Mouse (Mus musculus): ENCODE results near the gene Hmgxb4. TPM values are rescaled to one million over a fixed set of nuclear protein-coding genes. Genes with fewer than 3 reads are reported as not detected.

The Hmgxb4 gene
- polyA plus RNA-seq, 1 experiment from 2014 or later = 53.6 TPM

DNA sequence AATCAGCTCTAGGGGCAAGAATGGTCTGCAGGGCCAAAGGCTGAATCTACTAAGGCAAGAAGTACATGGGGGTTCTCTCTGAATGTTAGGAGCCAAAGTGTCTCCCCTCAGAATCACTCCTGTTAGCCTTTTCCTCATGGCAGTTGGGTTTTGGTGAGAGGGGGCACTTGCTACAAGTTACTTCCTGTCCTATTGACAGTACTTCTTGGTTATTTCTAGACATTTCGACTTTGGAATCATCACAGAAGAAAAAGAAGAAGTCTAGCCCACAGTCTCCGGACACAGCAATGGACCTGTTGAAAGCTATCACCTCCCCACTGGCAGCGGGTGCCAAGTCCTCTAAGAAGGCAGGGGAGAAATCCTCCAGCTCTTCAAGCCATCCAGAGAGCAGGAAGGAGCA lies 7.3 kb downstream of the Hmgxb4 start:
- Histone ChIP-seq H3K4me3 (ENCODE audit: low read depth, low read length) (no peak overlapping the region), H3K9me3 (replicated peaks; ENCODE audit: control insufficient read depth, low read length) (no peaks in the 10 kb centered on the region), H3K4me2 (ENCODE audit: low read depth, low read length) (no peak overlapping the region), H3K9ac (replicated peaks; ENCODE audit: low read length) (no peak overlapping the region), H3K36me3 (replicated peaks; ENCODE audit: control insufficient read depth, insufficient read depth, low read depth, low read length) (peaks cover 9% of the 10 kb centered on the region), H3K27ac (replicated peaks; ENCODE audit: low read depth, low read length) (no peak overlapping the region), H3K27me3 (ENCODE audit: control insufficient read depth, insufficient read depth, low read length) (no peaks in the 10 kb centered on the region), H3K4me1 (ENCODE audit: control insufficient read depth, insufficient read depth, low read length) (no peaks in the 10 kb centered on the region)
- WGBS = 94% methylated on average over 3 of the region's 3 CpGs
- ATAC-seq (replicated peaks; ENCODE audit: insufficient number of reproducible peaks, low FRiP score, low TSS enrichment, low read depth) (no peak), DNase-seq (ENCODE audit: low spot score) (no peak)

- Histone ChIP-seq H3K9me3 (replicated peaks; ENCODE audit: control insufficient read depth, low read length) (no peaks in the 10 kb centered on the region), H3K27ac (replicated peaks; ENCODE audit: low read depth, low read length) (no peak overlapping the region), H3K4me2 (ENCODE audit: low read depth, low read length) (no peak overlapping the region), H3K9ac (replicated peaks; ENCODE audit: low read length) (no peak overlapping the region), H3K4me3 (ENCODE audit: low read depth, low read length) (no peak overlapping the region), H3K4me1 (ENCODE audit: control insufficient read depth, insufficient read depth, low read length) (no peaks in the 10 kb centered on the region), H3K27me3 (ENCODE audit: control insufficient read depth, insufficient read depth, low read length) (no peaks in the 10 kb centered on the region), H3K36me3 (replicated peaks; ENCODE audit: control insufficient read depth, insufficient read depth, low read depth, low read length) (peaks cover 3% of the 10 kb centered on the region; the same call in 1 of the 2 replicates)
- DNase-seq (ENCODE audit: low spot score) (no peak), ATAC-seq (replicated peaks; ENCODE audit: insufficient number of reproducible peaks, low FRiP score, low TSS enrichment, low read depth) (no peak)
- WGBS = 97% methylated on average over 2 of the region's 2 CpGs
Observed at GRCm38 (mm10) chr8:75008826-75009225, 15.7 kb downstream of the Hmgxb4 start.

GRCm38 (mm10) chr8:75013557-75013956 lies 20.4 kb downstream of the Hmgxb4 start:
- Histone ChIP-seq H3K4me1 (ENCODE audit: control insufficient read depth, insufficient read depth, low read length) (no peaks in the 10 kb centered on the region), H3K9me3 (replicated peaks; ENCODE audit: control insufficient read depth, low read length) (no peaks in the 10 kb centered on the region), H3K27me3 (ENCODE audit: control insufficient read depth, insufficient read depth, low read length) (no peaks in the 10 kb centered on the region), H3K9ac (replicated peaks; ENCODE audit: low read length) (no peak overlapping the region), H3K4me3 (ENCODE audit: low read depth, low read length) (no peak overlapping the region), H3K4me2 (ENCODE audit: low read depth, low read length) (no peak overlapping the region), H3K36me3 (replicated peaks; ENCODE audit: control insufficient read depth, insufficient read depth, low read depth, low read length) (peaks cover 3% of the 10 kb centered on the region; the same call in 1 of the 2 replicates), H3K27ac (replicated peaks; ENCODE audit: low read depth, low read length) (no peak overlapping the region)
- 48% methylated on average over 2 of the region's 2 CpGs for WGBS
- DNase-seq (ENCODE audit: low spot score) (no peak), ATAC-seq (replicated peaks; ENCODE audit: insufficient number of reproducible peaks, low FRiP score, low TSS enrichment, low read depth) (no peak)

GRCm38 (mm10) chr8:75013964-75014363 lies 20.8 kb downstream of the Hmgxb4 start:
- no peaks in the 10 kb centered on the region for H3K4me1 ChIP-seq (ENCODE audit: control insufficient read depth, insufficient read depth, low read length)
- H3K9ac ChIP-seq (replicated peaks; ENCODE audit: low read length) = no peak overlapping the region
- H3K9me3 ChIP-seq (replicated peaks; ENCODE audit: control insufficient read depth, low read length) = no peaks in the 10 kb centered on the region
- peaks cover 3% of the 10 kb centered on the region; the same call in 1 of the 2 replicates for H3K36me3 ChIP-seq (replicated peaks; ENCODE audit: control insufficient read depth, insufficient read depth, low read depth, low read length)
- 80% methylated on average over 3 of the region's 3 CpGs for WGBS
- no peak overlapping the region for H3K27ac ChIP-seq (replicated peaks; ENCODE audit: low read depth, low read length)
- no peaks in the 10 kb centered on the region for H3K27me3 ChIP-seq (ENCODE audit: control insufficient read depth, insufficient read depth, low read length)
- H3K4me3 ChIP-seq (ENCODE audit: low read depth, low read length) = no peak overlapping the region
- ATAC-seq (replicated peaks; ENCODE audit: insufficient number of reproducible peaks, low FRiP score, low TSS enrichment, low read depth) (no peak), DNase-seq (ENCODE audit: low spot score) (no peak)
- no peak overlapping the region for H3K4me2 ChIP-seq (ENCODE audit: low read depth, low read length)

DNA sequence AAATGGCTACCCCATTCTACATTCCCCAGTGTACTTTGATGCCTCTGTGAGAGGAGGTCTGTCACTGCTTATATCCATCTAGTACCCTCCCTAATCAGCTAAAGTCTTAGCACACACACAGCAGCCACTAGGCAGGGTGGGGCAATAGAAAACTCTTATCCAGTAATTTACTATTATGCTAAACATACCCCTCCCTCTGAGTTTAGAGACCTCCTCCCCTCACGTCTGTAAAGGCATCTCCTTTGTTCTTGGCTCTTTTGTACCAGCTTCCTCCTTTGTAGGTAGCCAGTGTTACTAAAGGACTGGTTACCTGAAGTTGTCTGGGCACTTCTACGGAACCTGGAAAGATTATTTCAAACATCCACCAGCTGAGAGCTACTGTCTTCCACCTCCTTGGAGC lies 22.8 kb downstream of the Hmgxb4 start:
- DNase-seq (ENCODE audit: low spot score) (no peak), ATAC-seq (replicated peaks; ENCODE audit: insufficient number of reproducible peaks, low FRiP score, low TSS enrichment, low read depth) (no peak)
- Histone ChIP-seq H3K9ac (replicated peaks; ENCODE audit: low read length) (no peak overlapping the region), H3K4me3 (ENCODE audit: low read depth, low read length) (no peak overlapping the region), H3K4me1 (ENCODE audit: control insufficient read depth, insufficient read depth, low read length) (no peaks in the 10 kb centered on the region), H3K4me2 (ENCODE audit: low read depth, low read length) (no peak overlapping the region), H3K36me3 (replicated peaks; ENCODE audit: control insufficient read depth, insufficient read depth, low read depth, low read length) (no peaks in the 10 kb centered on the region), H3K27me3 (ENCODE audit: control insufficient read depth, insufficient read depth, low read length) (no peaks in the 10 kb centered on the region), H3K9me3 (replicated peaks; ENCODE audit: control insufficient read depth, low read length) (no peaks in the 10 kb centered on the region), H3K27ac (replicated peaks; ENCODE audit: low read depth, low read length) (no peak overlapping the region)
- WGBS = 57% methylated on average over 2 of the region's 2 CpGs

GRCm38 (mm10) chr8:75016422-75016821 lies 23.3 kb downstream of the Hmgxb4 start:
- no peaks in the 10 kb centered on the region for H3K36me3 ChIP-seq (replicated peaks; ENCODE audit: control insufficient read depth, insufficient read depth, low read depth, low read length)
- DNase-seq (ENCODE audit: low spot score) (no peak), ATAC-seq (replicated peaks; ENCODE audit: insufficient number of reproducible peaks, low FRiP score, low TSS enrichment, low read depth) (no peak)
- H3K4me2 ChIP-seq (ENCODE audit: low read depth, low read length) = no peak overlapping the region
- no peaks in the 10 kb centered on the region for H3K27me3 ChIP-seq (ENCODE audit: control insufficient read depth, insufficient read depth, low read length)
- H3K27ac ChIP-seq (replicated peaks; ENCODE audit: low read depth, low read length) = no peak overlapping the region
- H3K9me3 ChIP-seq (replicated peaks; ENCODE audit: control insufficient read depth, low read length) = no peaks in the 10 kb centered on the region
- 79% methylated on average over 1 of the region's 1 CpGs for WGBS
- no peaks in the 10 kb centered on the region for H3K4me1 ChIP-seq (ENCODE audit: control insufficient read depth, insufficient read depth, low read length)
- H3K9ac ChIP-seq (replicated peaks; ENCODE audit: low read length) = no peak overlapping the region
- no peak overlapping the region for H3K4me3 ChIP-seq (ENCODE audit: low read depth, low read length)

GRCm38 (mm10) chr8:75018274-75018972 lies 25.3 kb downstream of the Hmgxb4 start:
- 34% methylated on average over 5 of the region's 5 CpGs for WGBS
- Histone ChIP-seq H3K27ac (replicated peaks; ENCODE audit: low read depth, low read length) (no peak overlapping the region), H3K9me3 (replicated peaks; ENCODE audit: control insufficient read depth, low read length) (no peaks in the 10 kb centered on the region), H3K36me3 (replicated peaks; ENCODE audit: control insufficient read depth, insufficient read depth, low read depth, low read length) (peaks cover 7% of the 10 kb centered on the region; the same call in 1 of the 2 replicates), H3K4me3 (ENCODE audit: low read depth, low read length) (no peak overlapping the region), H3K4me2 (ENCODE audit: low read depth, low read length) (no peak overlapping the region), H3K27me3 (ENCODE audit: control insufficient read depth, insufficient read depth, low read length) (no peaks in the 10 kb centered on the region), H3K9ac (replicated peaks; ENCODE audit: low read length) (no peak overlapping the region), H3K4me1 (ENCODE audit: control insufficient read depth, insufficient read depth, low read length) (no peaks in the 10 kb centered on the region)
- 0 out of 2 replicates have a peak, but pooled peaks have one; percentile 18 for ATAC-seq (replicated peaks; ENCODE audit: insufficient number of reproducible peaks, low FRiP score, low TSS enrichment, low read depth)
- peak; percentile 21 for DNase-seq (ENCODE audit: low spot score)

DNA sequence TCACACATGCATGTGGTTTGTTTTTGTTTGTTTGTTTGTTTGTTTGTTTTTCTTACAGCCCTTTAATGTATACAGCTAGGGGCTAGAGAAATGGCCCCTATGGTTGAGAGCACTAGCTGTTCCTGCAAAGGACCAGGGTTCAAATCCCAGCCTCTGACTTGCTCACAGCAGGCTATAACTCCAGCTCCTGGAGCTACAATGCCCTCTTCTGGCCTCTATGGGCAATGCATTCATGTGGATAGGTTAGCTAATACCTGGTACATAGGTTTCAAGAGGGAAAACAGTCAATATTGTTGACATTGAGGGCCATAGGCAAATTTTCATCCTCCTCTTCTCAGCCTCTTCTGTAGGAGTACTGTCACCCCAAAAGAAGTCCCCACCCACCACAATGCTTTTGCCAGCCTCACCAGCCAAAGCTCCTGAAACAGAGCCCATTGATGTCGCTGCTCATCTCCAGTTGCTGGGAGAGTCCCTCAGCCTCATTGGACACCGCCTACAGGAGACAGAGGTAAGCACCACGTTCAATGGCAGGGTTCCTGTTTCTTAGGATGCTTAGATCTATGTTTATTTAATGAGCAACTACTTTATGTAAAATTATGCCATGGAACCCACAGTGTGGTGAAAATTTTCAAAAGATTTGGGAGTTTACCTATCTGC lies 30.6 kb downstream of the Hmgxb4 start:
- WGBS = 90% methylated on average over 3 of the region's 3 CpGs
- no peaks in the 10 kb centered on the region for H3K4me1 ChIP-seq (ENCODE audit: control insufficient read depth, insufficient read depth, low read length)
- no peaks in the 10 kb centered on the region for H3K27me3 ChIP-seq (ENCODE audit: control insufficient read depth, insufficient read depth, low read length)
- peaks cover 7% of the 10 kb centered on the region for H3K36me3 ChIP-seq (replicated peaks; ENCODE audit: control insufficient read depth, insufficient read depth, low read depth, low read length)
- no peak overlapping the region for H3K27ac ChIP-seq (replicated peaks; ENCODE audit: low read depth, low read length)
- H3K9me3 ChIP-seq (replicated peaks; ENCODE audit: control insufficient read depth, low read length) = no peaks in the 10 kb centered on the region
- ATAC-seq (replicated peaks; ENCODE audit: insufficient number of reproducible peaks, low FRiP score, low TSS enrichment, low read depth) (no peak), DNase-seq (ENCODE audit: low spot score) (no peak)
- no peak overlapping the region for H3K9ac ChIP-seq (replicated peaks; ENCODE audit: low read length)
- no peak overlapping the region for H3K4me2 ChIP-seq (ENCODE audit: low read depth, low read length)
- no peak overlapping the region for H3K4me3 ChIP-seq (ENCODE audit: low read depth, low read length)
